Mouse (Mus musculus): ENCODE results near the gene Efcab6. TPM values are rescaled to one million over a fixed set of nuclear protein-coding genes. Genes with fewer than 3 reads are reported as not detected.

The Efcab6 gene
- total RNA-seq, 1 experiment from 2014 or later, result not detected

DNA sequence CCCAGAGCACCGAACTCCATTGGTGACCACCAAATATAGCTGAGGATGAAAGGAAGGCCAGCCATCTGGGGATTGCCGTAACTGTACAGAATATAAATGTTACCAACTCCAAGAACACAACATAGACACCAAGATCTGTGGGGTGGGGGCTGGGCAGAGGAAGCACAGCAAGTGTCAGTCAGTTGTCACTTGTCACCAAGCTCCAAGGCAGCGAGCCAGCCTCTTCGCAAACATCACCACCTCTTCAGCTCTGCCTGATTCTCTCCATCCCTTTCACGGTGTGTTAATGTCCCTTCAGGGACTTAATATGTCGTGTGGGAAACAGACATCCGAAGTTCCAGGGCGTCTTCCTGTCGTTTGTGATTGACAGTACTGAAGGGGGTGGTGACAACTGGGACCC is 93.0 kb downstream of the Efcab6 start:
- no peak for DNase-seq

GRCm38 (mm10) chr15:83967802-83968201 is 97.4 kb downstream of the Efcab6 start:
- DNase-seq, result no peak

DNA sequence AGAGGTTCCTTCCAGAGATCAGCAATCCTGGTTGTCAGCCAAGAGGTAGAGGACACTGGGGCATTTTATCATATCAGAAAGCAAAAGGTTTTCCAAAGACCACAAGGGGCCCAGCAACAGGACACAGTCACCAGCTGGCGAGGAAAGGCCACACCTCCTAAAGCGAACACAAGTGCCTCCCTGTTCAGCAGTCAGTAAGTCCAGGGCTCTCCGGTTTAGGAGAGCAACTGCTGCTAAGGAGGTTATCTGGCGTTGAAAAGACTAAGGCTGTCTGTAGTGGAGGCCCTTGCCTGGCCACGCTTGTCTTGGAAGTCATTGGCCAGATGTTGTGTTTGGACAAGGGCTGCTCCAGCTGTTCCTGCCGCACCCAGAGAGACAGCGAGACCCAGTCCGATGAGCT is 100.1 kb downstream of the Efcab6 start:
- no peak for DNase-seq

GRCm38 (mm10) chr15:83958376-83958775 is 106.8 kb downstream of the Efcab6 start:
- no peak for DNase-seq

- DNase-seq, result no peak
Measured at GRCm38 (mm10) chr15:83956996-83957395, 108.2 kb downstream of the Efcab6 start.

DNA sequence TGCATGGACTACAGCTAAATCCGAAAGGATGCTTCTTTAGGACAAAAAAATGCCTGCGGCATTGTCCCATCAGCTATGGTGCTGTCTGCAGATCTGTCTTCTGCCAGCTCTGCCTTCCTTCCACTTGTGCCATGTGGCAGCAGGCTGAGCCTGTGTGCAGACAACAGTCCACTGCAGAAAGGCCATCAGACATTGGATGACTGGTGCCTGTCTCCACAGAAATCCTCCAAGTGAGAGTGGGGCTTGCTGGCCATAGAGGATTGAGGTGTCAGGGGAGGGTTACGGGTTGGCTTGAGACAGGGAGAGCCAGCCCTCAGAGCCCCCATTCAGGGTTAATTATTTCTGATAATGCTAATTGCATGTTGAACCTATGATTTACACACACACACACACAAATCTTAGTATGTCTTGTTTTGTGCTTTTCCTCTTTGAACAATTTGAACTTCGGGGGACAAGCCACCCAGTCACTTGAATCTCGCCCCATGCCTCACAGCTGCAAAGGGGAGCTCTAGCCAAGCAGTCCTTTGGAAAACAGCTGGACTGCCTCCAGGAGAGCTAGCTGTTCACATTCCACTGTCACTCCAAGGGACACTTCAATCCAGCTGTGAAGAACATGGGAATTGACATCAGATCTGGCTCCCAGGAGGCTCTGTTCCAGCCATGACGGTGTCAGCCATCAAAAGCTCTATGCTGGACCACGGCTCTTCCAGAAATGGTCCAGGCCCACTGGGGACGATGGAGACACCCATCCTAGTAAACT is 109.1 kb downstream of the Efcab6 start:
- DNase-seq, result no peak

- DNase-seq, result no peak
Measured at GRCm38 (mm10) chr15:83949729-83950491, 115.3 kb downstream of the Efcab6 start.

DNA sequence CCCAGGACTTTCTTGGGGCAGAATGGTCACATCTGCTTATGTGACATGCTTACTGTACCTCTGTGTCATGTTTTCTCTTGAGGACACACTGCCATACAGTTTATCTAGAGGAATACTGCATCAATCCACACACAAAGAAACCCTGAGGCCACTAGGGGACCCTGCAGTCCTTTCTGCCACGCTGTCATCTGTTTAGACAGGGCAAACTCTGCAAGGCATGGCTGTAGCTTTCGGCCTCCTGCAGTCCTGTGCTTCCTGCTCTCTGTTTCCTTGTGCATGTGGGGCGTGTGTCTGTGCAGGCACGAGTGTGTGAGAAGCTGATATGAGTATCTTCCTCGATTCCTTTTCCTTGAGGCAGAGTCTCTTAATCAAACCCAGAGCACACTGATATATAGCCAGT is 125.5 kb downstream of the Efcab6 start:
- no peak for DNase-seq

- no peak for DNase-seq
Measured at GRCm38 (mm10) chr15:83938466-83938865, 126.7 kb downstream of the Efcab6 start.

GRCm38 (mm10) chr15:83936506-83936905 is 128.7 kb downstream of the Efcab6 start:
- no peak for DNase-seq

GRCm38 (mm10) chr15:83934816-83935215 is 130.4 kb downstream of the Efcab6 start:
- no peak for DNase-seq

GRCm38 (mm10) chr15:83925338-83925737 is 139.8 kb downstream of the Efcab6 start:
- DNase-seq, result no peak

DNA sequence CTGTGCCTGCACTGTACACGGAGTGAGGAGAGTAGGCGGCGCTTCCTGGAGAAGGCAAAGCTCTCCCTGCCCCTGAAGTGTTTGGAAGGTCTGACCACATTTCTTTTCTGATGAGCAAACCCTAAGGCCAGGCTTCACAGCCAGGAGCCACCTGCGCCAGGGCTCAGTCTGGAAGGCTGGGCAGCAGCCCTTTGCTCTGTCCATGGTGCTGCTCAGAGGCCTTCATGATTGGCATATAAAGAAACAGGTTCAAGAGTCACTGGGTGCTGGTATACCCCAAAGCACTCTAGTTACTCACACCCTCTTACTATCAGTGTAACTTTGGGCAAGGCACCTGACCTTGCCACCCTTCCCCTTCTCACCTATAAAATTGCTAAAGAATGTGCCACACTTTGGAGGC is 140.5 kb downstream of the Efcab6 start:
- peak; percentile 51 for DNase-seq

DNA sequence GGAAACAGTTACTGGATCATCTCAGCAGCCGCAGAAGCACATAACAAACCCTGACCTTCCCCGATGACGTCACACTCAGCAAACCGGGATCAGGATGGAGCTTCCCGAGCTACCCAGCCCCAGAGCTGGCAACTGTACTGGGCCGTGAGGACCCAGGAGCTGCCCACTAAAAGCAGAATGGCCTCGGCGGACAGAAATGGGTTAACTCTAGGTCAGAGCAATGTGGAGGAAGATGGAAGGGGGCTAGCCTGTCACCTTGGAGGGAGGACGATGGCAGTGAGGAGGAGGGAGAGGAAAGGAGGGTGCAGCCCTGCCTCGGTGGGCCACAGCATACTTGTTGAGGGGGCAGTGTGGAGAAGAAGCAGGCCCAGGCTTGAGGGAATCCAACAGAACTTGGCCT is 149.8 kb downstream of the Efcab6 start:
- no peak for DNase-seq

DNA sequence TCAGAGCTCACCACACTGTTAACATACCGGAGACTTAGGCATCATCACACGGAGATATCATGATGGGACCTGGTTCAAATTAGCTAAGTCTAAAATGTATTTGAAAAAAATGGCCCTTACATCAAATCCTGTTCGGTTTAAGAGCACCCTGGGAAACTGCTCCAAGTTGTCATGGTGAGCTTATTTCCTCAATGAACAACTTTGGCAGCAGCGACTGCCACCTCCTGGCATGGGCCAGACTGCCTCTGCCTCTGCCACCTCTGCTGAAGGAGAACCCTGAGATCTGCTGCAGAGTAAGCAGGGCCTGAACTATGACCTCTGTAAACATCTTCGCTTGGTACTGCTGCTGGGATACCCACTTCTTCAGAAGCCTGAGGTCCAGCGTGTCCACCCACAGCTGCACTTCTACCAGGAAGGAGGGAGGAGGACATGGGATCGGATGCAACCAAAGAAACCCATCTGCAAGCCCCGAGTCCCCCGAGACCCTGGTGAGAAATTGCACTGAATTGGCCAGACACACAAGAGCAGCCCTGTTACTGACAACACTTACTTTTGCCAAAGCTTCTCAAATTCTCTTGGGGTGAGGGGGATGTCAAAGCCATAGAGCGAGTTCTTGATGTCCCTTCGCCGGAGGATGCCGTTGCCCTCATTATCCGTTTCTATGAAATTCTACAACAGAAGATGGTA is 152.0 kb downstream of the Efcab6 start:
- DNase-seq, result no peak

DNA sequence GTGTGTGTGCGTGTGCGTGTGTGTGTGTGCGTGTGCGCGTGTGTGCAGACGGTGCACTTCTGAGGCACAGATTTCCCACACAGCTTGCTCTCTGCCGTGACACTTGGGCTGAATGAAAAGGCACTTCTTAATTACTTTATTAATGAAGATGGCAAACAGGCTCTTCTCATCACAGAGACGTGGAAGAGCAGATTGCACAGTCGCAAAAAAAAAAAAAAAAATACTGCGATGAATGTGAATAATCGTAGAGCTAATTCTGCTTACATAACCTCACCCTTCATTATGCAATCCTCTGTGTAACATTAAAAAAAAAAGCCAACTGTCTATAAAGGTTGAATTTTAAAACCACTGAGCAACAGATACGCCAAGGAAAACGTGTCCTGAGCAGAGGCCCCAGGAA is 158.7 kb downstream of the Efcab6 start:
- no peak for DNase-seq

DNA sequence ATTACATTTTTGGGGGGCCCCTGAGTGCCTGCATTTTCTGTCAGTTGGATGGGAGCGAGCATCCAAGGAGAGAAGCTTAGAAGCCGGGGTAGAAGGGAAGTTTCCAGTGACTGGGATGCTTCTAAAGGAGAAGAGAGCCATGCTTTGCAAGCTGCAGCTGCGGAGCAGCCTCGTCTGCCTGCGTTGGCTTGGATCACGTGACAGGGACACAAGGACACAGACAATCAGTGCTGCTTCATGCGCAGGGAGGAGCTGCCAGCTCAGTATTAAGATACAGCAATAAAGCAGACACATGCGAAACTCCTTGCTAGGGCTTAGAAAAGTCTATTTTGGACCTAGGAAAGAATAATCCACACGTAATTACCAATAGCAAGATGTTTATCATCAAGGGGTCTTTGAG is 167.9 kb downstream of the Efcab6 start:
- DNase-seq, result peak; percentile 57

DNA sequence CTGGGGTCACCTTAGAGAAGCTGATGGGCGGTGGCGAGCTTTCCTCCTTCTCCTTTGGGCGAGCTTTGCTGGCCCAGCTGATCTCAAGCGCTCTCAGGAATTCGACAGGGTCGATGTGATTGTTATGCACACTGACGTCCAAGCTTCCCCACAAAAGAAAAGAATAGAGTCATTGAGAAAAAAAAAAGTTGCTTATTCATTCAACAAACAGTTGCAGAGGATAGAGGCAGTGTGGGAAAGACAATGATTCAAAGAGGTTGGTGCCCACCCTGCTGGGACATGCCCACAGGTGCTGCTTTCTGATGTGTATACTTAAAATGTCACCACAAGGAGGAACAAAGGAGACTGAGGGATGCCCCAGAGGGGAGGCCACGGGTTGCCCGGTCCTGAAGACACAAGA is 169.2 kb downstream of the Efcab6 start:
- no peak for DNase-seq

- DNase-seq, result no peak
Measured at GRCm38 (mm10) chr15:83894261-83894660, 170.9 kb downstream of the Efcab6 start.

GRCm38 (mm10) chr15:83892871-83893270 is 172.3 kb downstream of the Efcab6 start:
- no peak for DNase-seq

DNA sequence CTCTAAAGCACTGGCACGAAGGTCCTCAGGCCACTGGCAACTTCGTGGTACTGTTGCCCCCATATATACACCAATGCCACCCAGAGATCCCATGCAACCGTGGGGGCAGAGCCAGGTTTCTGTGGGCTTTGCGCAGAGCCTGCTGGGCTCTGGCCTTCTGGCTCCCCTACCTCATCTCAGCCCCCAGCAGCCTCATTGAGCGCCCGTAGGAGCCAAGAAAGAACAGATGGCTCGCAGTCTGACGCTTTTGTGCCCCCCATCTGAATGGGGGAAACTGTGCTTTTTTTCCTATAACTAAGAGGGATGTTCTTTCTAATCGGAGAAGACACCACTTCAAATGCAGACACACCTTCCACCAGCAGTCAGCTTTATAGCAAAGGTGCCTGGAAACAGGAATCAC is 180.9 kb downstream of the Efcab6 start:
- no peak for DNase-seq

DNA sequence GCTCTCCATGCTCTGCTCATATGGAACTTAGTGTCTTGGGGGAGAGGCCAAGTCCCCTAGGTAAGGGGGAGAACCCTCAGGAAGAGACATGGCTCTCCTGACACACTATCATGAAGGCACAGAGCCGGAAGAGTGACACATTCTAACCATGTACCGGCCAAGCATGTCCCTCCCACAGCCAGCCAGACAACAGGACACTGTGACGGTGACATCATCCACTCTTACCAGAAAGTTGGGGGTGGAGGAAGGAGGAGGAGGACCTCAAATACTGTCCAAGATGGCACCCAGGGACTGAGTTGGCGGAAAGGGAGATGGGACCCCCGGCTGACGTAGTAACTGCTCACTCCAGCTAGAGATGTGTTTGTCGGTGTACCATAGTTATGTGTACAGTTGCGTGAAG is 181.4 kb downstream of the Efcab6 start:
- DNase-seq, result no peak

- peak; percentile 73 for DNase-seq
Measured at GRCm38 (mm10) chr15:83879845-83880244, 185.3 kb downstream of the Efcab6 start.

Measured in adrenal gland, postnatal 14 days (tissue).